Mouse (Mus musculus): ENCODE measurements around the gene Hist1h3b. TPM values are rescaled to one million over a fixed set of nuclear protein-coding genes. Genes with fewer than 3 reads are reported as not detected.
"Not testable (repeated sequence)": the region's sequence is repeated elsewhere in the genome, so short reads cannot be mapped to it uniquely, and the experiment has no call there.

Gene Hist1h3b
- polyA plus RNA-seq, 1 experiment from 2014 or later = 12.0 TPM

DNA sequence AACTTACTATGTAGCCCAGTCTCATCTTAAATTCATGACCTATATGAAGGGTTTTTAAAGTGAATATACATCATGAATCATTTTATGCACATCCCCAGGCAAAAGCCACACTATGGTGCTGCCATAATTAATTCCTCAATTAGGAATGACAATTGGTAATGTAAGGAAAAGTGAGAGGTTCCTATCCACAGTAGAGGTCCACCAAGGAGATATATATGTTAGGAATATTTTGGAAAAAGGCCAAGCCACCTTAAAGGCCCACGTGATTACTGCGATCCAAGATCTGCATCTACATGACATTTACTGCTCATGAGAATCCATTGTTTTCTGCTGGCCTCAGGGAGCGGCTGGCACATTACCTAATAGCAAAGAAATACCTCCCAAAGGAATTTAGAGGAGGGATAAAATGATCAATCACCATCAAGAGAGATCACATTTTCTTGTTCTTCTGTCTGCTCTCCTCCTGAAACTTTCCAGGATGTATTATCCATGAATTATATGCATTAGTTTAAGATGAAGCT lies 7.2 kb downstream of the Hist1h3b start:
- no peak for ATAC-seq (ENCODE audit: insufficient number of reproducible peaks, low FRiP score, low TSS enrichment, low read depth)
- no peaks in the 10 kb centered on the region for H3K27me3 ChIP-seq
- no peak overlapping the region for H3K27ac ChIP-seq

GRCm38 (mm10) chr13:23759916-23760239 lies 7.8 kb downstream of the Hist1h3b start:
- Histone ChIP-seq H3K4me2 (peak overlapping the region; percentile 84), H3K9ac (0 out of 2 replicates have a peak overlapping the region, but pooled peaks have one; percentile 33)

More for the DNA sequence above, 7.2 kb downstream of the Hist1h3b start:
- 66% methylated on average over 3 of the region's 3 CpGs for WGBS
- no peak overlapping the region for H3K4me2 ChIP-seq
- H3K36me3 ChIP-seq = no peaks in the 10 kb centered on the region
- no peak overlapping the region for H3K9ac ChIP-seq
- no peaks in the 10 kb centered on the region for H3K9me3 ChIP-seq
- no peak overlapping the region for H3K4me3 ChIP-seq
- peaks cover 28% of the 10 kb centered on the region for H3K4me1 ChIP-seq

DNA sequence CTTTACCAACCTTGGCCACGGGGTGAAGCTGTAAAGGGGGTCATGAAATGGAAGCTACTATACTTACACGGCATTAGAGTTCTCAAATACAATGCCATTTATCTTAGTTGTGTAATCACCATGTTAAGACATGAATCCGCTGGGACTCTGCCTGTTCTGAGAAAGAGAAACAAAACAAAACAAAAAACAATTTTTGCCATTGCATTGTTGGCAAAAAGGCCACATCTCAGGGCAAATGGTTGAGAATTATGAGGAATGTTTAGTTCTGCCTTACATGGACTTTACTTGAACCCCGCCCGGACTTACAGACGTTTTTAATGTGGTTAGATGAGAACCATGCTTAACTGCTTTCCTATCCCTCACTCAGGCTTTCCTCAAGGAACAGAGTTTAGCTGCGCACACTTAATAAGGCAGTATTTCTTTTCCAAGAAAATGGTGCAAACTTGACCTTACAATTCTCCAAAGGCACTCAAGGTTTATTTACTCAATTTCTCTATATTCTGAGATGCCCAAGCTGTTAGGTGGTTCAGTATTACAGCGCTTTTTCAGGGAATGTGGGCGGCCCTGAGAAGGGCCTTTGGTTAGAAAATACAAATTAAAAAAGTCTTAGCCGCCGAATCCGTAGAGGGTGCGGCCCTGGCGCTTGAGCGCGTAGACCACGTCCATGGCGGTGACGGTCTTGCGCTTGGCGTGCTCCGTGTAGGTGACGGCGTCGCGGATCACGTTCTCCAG lies 8.3 kb downstream of the Hist1h3b start:
- 1% methylated on average over 23 of the region's 27 CpGs for WGBS
- Histone ChIP-seq H3K36me3 (no peaks in the 10 kb centered on the region), H3K27me3 (no peaks in the 10 kb centered on the region), H3K4me2 (peak overlapping the region; percentile 84), H3K9me3 (no peaks in the 10 kb centered on the region), H3K9ac (0 out of 2 replicates have a peak overlapping the region, but pooled peaks have one; percentile 33), H3K27ac (peak overlapping the region; percentile 96), H3K4me3 (peak overlapping the region; percentile 58), H3K4me1 (peaks cover 30% of the 10 kb centered on the region)
- ATAC-seq (ENCODE audit: insufficient number of reproducible peaks, low FRiP score, low TSS enrichment, low read depth) = no peak

More at GRCm38 (mm10) chr13:23759916-23760239, 7.8 kb downstream of the Hist1h3b start:
- H3K9me3 ChIP-seq = no peaks in the 10 kb centered on the region
- H3K27ac ChIP-seq = peak overlapping the region; percentile 96
- peak overlapping the region; percentile 58 for H3K4me3 ChIP-seq
- no peak for ATAC-seq (ENCODE audit: insufficient number of reproducible peaks, low FRiP score, low TSS enrichment, low read depth)
- H3K4me1 ChIP-seq = peaks cover 30% of the 10 kb centered on the region
- H3K36me3 ChIP-seq = no peaks in the 10 kb centered on the region
- H3K27me3 ChIP-seq = no peaks in the 10 kb centered on the region
- 52% methylated on average over 1 of the region's 1 CpGs for WGBS

DNA sequence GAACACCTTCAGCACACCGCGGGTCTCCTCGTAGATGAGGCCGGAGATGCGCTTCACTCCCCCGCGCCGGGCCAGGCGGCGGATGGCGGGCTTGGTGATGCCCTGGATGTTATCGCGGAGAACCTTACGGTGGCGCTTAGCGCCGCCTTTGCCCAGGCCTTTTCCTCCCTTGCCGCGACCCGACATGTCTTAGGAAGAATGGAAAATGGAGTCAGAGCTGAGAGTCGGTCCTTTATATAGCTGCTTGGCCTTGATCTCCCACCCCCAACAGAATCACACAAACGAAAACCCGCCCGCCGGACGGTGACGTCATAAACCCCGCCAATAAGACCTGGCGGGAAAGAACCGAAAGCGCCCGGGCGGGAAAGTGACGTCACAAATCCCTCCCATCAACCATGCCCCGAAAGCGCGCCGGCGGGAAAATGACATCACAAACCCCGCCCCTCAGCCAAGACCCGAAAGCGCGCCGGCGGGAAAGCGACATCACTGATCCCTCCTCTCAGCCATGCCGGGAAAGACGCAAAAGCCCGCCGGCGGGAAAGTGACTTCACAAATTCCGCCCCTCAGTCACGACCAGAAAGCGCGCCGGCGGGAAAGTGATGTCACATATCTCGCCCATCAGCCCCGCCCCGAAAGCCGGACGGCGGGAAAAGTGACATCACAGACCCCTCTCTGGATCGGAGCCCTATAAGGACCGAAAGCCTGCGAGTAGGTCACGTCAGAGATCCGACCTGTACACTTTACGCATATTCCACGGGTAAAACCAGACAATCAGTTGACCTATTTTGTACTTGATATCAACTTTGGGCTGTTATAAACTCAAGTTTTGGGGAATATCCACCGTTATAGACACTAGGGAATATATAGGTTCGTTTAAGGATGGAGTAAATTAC lies 9.2 kb downstream of the Hist1h3b start, which contains the start of gene Hist1h4a:
Gene Hist1h4a, minus strand, starts transcription at position 259 of the 893 bp plus-strand sequence.
- H3K4me3 ChIP-seq = peak within 1 kb of the TSS; percentile 58
- H3K27me3 ChIP-seq = no peaks in the 10 kb centered on the region
- peak within 1 kb of the TSS; percentile 84 for H3K4me2 ChIP-seq
- H3K9me3 ChIP-seq = no peaks in the 10 kb centered on the region
- ATAC-seq (ENCODE audit: insufficient number of reproducible peaks, low FRiP score, low TSS enrichment, low read depth) = peak; percentile 82
- WGBS = under 1% methylated on average over 69 of the region's 72 CpGs
- peak within 1 kb of the TSS; percentile 33; the same call in 1 of the 2 replicates for H3K9ac ChIP-seq
- no peaks in the 10 kb centered on the region for H3K36me3 ChIP-seq
- H3K27ac ChIP-seq = peak within 1 kb of the TSS; percentile 96
- peaks cover 30% of the 10 kb centered on the region for H3K4me1 ChIP-seq

- Histone ChIP-seq H3K4me3 (peak within 1 kb of the TSS; percentile 58), H3K4me2 (peak within 1 kb of the TSS; percentile 84), H3K27ac (peak within 1 kb of the TSS; percentile 96), H3K9ac (peak within 1 kb of the TSS; percentile 68; the same call in 1 of the 2 replicates), H3K4me1 (peaks cover 30% of the 10 kb centered on the region)
- ATAC-seq (ENCODE audit: insufficient number of reproducible peaks, low FRiP score, low TSS enrichment, low read depth) = peak; percentile 75
- not testable (repeated sequence) for H3K27me3 ChIP-seq, H3K36me3 ChIP-seq, H3K9me3 ChIP-seq
- under 1% methylated on average over 29 of the region's 52 CpGs for WGBS
Measured at GRCm38 (mm10) chr13:23761871-23762821, 10.1 kb downstream of the Hist1h3b start, which contains the start of gene Hist1h3a. TSS of gene Hist1h3a (minus strand) at chr13:23762386.

DNA sequence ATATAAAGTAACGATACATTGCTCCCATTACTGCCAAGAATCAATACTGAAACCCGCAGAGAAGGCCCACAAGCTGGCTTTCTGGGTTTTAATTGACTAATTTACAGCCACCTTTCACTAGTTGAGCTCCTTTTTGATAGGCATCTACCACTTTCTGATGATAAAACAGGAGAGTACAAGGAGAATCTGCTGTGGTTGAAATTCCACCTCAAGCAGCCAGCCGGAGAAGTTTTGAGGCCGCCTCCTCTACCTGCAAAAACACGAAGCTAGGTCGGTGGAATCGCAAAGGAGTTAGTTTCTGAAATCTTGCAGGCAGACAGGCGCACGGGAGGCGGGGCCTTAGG lies 11.1 kb downstream of the Hist1h3b start:
- peak overlapping the region; percentile 96 for H3K27ac ChIP-seq
- no peaks in the 10 kb centered on the region for H3K27me3 ChIP-seq
- ATAC-seq (ENCODE audit: insufficient number of reproducible peaks, low FRiP score, low TSS enrichment, low read depth) = no peak
- H3K9ac ChIP-seq = peak overlapping the region; percentile 68; the same call in 1 of the 2 replicates
- peak overlapping the region; percentile 84 for H3K4me2 ChIP-seq
- H3K4me3 ChIP-seq = peak overlapping the region; percentile 58
- under 1% methylated on average over 10 of the region's 10 CpGs for WGBS
- no peaks in the 10 kb centered on the region for H3K9me3 ChIP-seq
- H3K4me1 ChIP-seq = peaks cover 26% of the 10 kb centered on the region
- no peaks in the 10 kb centered on the region for H3K36me3 ChIP-seq

GRCm38 (mm10) chr13:23763586-23764323 lies 11.7 kb downstream of the Hist1h3b start, which contains the start of gene Hist1h1a:
TSS of gene Hist1h1a (plus strand) at chr13:23763666.
- no peaks in the 10 kb centered on the region for H3K9me3 ChIP-seq
- H3K4me1 ChIP-seq = peaks cover 26% of the 10 kb centered on the region
- peak; percentile 75 for ATAC-seq (ENCODE audit: insufficient number of reproducible peaks, low FRiP score, low TSS enrichment, low read depth)
- WGBS = 3% methylated on average over 34 of the region's 34 CpGs
- peak within 1 kb of the TSS; percentile 68 for H3K9ac ChIP-seq
- peak within 1 kb of the TSS; percentile 84 for H3K4me2 ChIP-seq
- peak within 1 kb of the TSS; percentile 58 for H3K4me3 ChIP-seq
- no peaks in the 10 kb centered on the region for H3K27me3 ChIP-seq
- H3K36me3 ChIP-seq = no peaks in the 10 kb centered on the region
- peak within 1 kb of the TSS; percentile 96 for H3K27ac ChIP-seq

DNA sequence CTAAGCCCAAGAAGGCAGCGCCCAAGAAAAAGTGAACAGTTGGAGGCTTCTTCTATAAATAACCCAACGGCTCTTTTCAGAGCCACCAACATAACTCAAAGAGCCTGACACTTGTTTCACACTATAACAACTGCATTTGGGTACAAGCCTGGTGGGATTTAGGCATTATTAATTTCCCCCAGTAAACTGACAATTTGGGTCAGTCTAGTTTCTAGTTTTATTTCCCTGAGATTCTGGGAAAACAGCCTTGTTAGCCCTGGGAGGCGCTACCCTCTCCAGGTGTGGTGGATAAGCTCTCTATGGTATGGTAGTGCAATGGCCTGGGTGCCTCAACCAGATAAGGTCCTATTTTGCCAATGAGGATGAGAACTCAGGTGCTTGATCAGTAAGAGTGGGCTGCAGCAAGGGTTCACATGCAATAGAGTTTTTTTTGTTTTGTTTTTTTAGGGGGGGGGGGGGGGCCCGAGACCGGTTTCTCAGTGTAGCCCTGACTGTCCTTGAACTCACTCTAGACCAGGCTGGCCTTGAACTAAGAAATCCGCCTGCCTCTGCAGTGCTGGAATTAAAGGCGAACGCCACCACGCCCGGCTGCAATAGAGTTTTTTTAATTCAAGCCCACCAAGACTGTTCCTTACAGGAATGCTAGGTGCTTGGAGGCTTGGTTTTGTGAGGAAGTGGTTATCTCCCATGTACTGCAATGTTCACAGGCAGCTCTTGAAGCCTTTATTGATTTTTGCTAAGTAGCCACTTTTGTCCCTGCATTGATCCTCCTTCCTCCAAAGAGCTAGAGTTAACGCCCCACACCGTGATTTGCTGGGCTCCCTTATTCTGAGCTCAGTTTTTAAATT lies 12.5 kb downstream of the Hist1h3b start:
- Histone ChIP-seq H3K36me3 (no peaks in the 10 kb centered on the region), H3K27ac (peak overlapping the region; percentile 96), H3K27me3 (no peaks in the 10 kb centered on the region), H3K9ac (no peak overlapping the region), H3K4me2 (peak overlapping the region; percentile 84), H3K4me3 (peak overlapping the region; percentile 58), H3K4me1 (peaks cover 26% of the 10 kb centered on the region), H3K9me3 (no peaks in the 10 kb centered on the region)
- 34% methylated on average over 12 of the region's 12 CpGs for WGBS
- ATAC-seq (ENCODE audit: insufficient number of reproducible peaks, low FRiP score, low TSS enrichment, low read depth) = no peak

DNA sequence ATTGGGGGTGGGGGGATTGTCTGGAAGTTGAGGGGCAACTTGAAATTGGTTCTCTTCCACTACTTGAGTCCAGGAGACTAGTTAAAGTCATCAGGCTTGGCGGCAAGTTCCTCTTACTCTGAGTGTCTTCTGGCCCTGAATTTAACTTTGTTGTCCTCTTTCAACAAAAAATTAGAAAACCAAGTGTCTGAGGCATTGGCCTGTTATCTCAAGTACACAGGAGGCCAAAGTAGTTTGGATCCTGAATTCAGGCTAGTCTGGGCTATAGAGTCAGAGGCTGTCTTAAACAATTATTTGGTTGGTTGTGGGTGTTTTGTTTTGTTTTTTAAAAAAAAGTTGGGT lies 13.1 kb downstream of the Hist1h3b start:
- Histone ChIP-seq H3K4me3 (no peak overlapping the region), H3K36me3 (no peaks in the 10 kb centered on the region), H3K4me2 (no peak overlapping the region), H3K9ac (no peak overlapping the region), H3K9me3 (no peaks in the 10 kb centered on the region), H3K27me3 (no peaks in the 10 kb centered on the region), H3K27ac (no peak overlapping the region), H3K4me1 (peaks cover 22% of the 10 kb centered on the region)
- WGBS = 75% methylated on average over 1 of the region's 1 CpGs
- ATAC-seq (ENCODE audit: insufficient number of reproducible peaks, low FRiP score, low TSS enrichment, low read depth) = no peak

DNA sequence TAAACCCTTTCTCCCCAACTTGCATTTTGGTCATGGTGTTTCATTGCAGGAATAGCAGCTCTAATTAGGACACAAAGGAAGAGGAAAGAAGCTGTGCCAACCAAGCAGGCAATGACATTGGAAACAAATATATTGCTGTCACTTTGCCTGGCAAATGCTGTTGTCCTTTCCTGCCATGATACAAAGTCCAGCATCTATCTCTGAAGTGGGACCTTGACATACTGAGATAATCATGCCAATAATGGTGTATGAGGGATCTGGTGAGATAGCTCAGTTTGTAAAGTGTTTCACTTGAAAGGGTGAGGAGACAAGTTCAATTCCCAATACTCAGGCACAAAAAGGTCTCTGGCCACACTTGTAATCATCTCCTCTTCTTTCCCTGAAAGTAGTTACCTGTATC lies 14.7 kb downstream of the Hist1h3b start:
- no peak for ATAC-seq (ENCODE audit: insufficient number of reproducible peaks, low FRiP score, low TSS enrichment, low read depth)
- Histone ChIP-seq H3K27me3 (no peaks in the 10 kb centered on the region), H3K9ac (no peak overlapping the region), H3K9me3 (no peaks in the 10 kb centered on the region), H3K4me3 (no peak overlapping the region), H3K27ac (no peak overlapping the region), H3K4me2 (no peak overlapping the region), H3K36me3 (no peaks in the 10 kb centered on the region), H3K4me1 (peaks cover 14% of the 10 kb centered on the region)

Data from limb, embryonic 15.5 days (tissue).